20 mouse cellular contexts compared by ENCODE assay signal in the genomic region with DNA sequence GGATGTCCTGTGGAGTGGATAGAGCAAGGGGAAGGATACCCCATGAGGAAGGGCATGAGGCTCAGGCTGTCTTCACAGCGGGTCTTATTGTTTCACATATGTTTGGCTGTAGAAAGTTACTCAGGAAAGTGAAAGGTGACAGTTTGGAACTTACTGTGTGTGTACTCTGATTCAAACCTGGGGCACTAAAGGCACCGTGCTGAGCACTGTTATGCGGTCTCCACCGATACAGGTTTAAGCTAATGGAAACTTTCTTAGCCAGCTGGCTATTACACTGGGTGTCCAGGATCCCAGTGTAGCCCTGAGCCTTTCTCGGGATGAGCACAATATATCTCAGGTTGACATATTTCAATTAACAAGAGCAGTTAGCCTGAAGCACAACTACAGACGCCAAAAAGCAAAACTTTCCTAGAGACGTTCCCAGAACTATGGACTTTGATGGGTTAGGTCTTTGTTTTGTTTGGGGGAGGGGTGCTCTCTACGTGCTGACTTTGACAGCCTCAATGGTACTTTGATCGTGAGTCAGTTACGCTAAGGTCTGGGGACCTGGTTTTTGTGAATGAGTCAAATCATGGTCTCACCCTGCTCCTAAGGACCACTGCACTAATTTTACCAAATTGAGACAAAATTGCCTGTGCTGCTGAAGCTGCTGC. TPM values are rescaled to one million over a fixed set of nuclear protein-coding genes. Genes with fewer than 3 reads are reported as not detected.
A peak's percentile ranks its signal among the peaks of the same experiment; 100 is the strongest.
DNase-seq lines count a peak whose midpoint lies in the region; ATAC-seq and TF ChIP-seq lines count a peak whose summit lies in the region.
"Had no signal": no experiment of that assay in that cellular context is flagged by ENCODE, and none has a peak within 500 bp of the region (broad histone marks: within the 10 kb centered on the region; RNA-seq: fewer than 3 reads in every experiment).

No protein-coding gene starts in this region.

- H3K9ac ChIP-seq in liver, embryonic 11.5 days (ENCODE audit: low read depth, low read length) = no peak overlapping the region
- no peak overlapping the region for H3K9ac ChIP-seq in liver, embryonic 16.5 days (ENCODE audit: low read depth, low read length)
- H3K9ac ChIP-seq in forebrain, embryonic 12.5 days = no peak overlapping the region
- no peak overlapping the region for H3K9ac ChIP-seq in heart, embryonic 11.5 days (ENCODE audit: low read depth, low read length)
- H3K9ac ChIP-seq: embryonic facial prominence, embryonic 15.5 days; forebrain, embryonic 15.5 days; heart, embryonic 13.5 days; hindbrain, embryonic 15.5 days had no signal

- H3K4me1 ChIP-seq in kidney, adult 2 months (ENCODE audit: control insufficient read depth, insufficient read depth, low read length) = 0 out of 2 replicates have a peak, but pooled peaks cover 2% of the 10 kb centered on the region
- peaks cover 44% of the 10 kb centered on the region for H3K4me1 ChIP-seq in E14TG2a.4 (replicated peaks; ENCODE audit: low read depth, low read length)
- H3K4me1 ChIP-seq in liver, embryonic 11.5 days (replicated peaks; ENCODE audit: control insufficient read depth, insufficient read depth, low read length) = no peaks in the 10 kb centered on the region
- no peaks in the 10 kb centered on the region; the same call in none of the 2 replicates for H3K4me1 ChIP-seq in liver, embryonic 16.5 days (ENCODE audit: control insufficient read depth, low read depth, low read length)
- no peaks in the 10 kb centered on the region for H3K4me1 ChIP-seq in forebrain, embryonic 12.5 days
- no peaks in the 10 kb centered on the region for H3K4me1 ChIP-seq in heart, embryonic 11.5 days (ENCODE audit: control insufficient read depth, insufficient read depth, low read length)
- H3K4me1 ChIP-seq: embryonic facial prominence, embryonic 15.5 days; forebrain, embryonic 10.5 days; forebrain, embryonic 15.5 days; heart, embryonic 13.5 days; hindbrain, embryonic 15.5 days had no signal

- no peaks in the 10 kb centered on the region for H3K36me3 ChIP-seq in kidney, adult 2 months (ENCODE audit: control insufficient read depth, insufficient read depth, low read length)
- no peaks in the 10 kb centered on the region for H3K36me3 ChIP-seq in E14TG2a.4 (ENCODE audit: insufficient read depth, low read length)
- H3K36me3 ChIP-seq in liver, embryonic 11.5 days (ENCODE audit: control insufficient read depth, insufficient read depth, low read length) = no peaks in the 10 kb centered on the region
- no peaks in the 10 kb centered on the region; the same call in 1 of the 2 replicates for H3K36me3 ChIP-seq in liver, embryonic 16.5 days (ENCODE audit: control insufficient read depth, insufficient read depth)
- no peaks in the 10 kb centered on the region for H3K36me3 ChIP-seq in forebrain, embryonic 12.5 days (replicated peaks)
- H3K36me3 ChIP-seq in heart, embryonic 11.5 days (ENCODE audit: control insufficient read depth, insufficient read depth, low read length) = no peaks in the 10 kb centered on the region
- H3K36me3 ChIP-seq: embryonic facial prominence, embryonic 15.5 days; forebrain, embryonic 10.5 days; forebrain, embryonic 15.5 days; heart, embryonic 13.5 days; hindbrain, embryonic 15.5 days had no signal

- WGBS in kidney, adult 2 months = 42% methylated on average over 10 of the region's 10 CpGs
- 52% methylated on average over 10 of the region's 10 CpGs for WGBS in liver, embryonic 11.5 days
- 57% methylated on average over 10 of the region's 10 CpGs for WGBS in liver, embryonic 16.5 days (ENCODE audit: insufficient replicate concordance)
- 48% methylated on average over 10 of the region's 10 CpGs for WGBS in forebrain, embryonic 12.5 days
- 38% methylated on average over 10 of the region's 10 CpGs for WGBS in heart, embryonic 11.5 days (ENCODE audit: insufficient replicate concordance)

- H3K9me3 ChIP-seq in E14TG2a.4 (ENCODE audit: low read length) = no peaks in the 10 kb centered on the region
- no peaks in the 10 kb centered on the region for H3K9me3 ChIP-seq in liver, embryonic 11.5 days (ENCODE audit: control insufficient read depth, low read length)
- no peaks in the 10 kb centered on the region for H3K9me3 ChIP-seq in liver, embryonic 16.5 days (replicated peaks; ENCODE audit: control insufficient read depth, low read length)
- H3K9me3 ChIP-seq in forebrain, embryonic 12.5 days = no peaks in the 10 kb centered on the region
- H3K9me3 ChIP-seq in heart, embryonic 11.5 days (replicated peaks; ENCODE audit: control insufficient read depth, low read length) = no peaks in the 10 kb centered on the region
- H3K9me3 ChIP-seq: embryonic facial prominence, embryonic 15.5 days; forebrain, embryonic 15.5 days; heart, embryonic 13.5 days had no signal

- no peak overlapping the region for H3K4me3 ChIP-seq in kidney, adult 2 months (ENCODE audit: insufficient read depth, low read depth, low read length)
- H3K4me3 ChIP-seq in E14TG2a.4 (replicated peaks; ENCODE audit: low read length) = peak overlapping the region; percentile 23; the same call in 1 of the 2 replicates
- H3K4me3 ChIP-seq in liver, embryonic 11.5 days (ENCODE audit: low read depth, low read length) = no peak overlapping the region
- no peak overlapping the region for H3K4me3 ChIP-seq in liver, embryonic 16.5 days (ENCODE audit: low read depth, low read length)
- no peak overlapping the region for H3K4me3 ChIP-seq in forebrain, embryonic 12.5 days (replicated peaks)
- H3K4me3 ChIP-seq in heart, embryonic 11.5 days (ENCODE audit: low read depth, low read length) = no peak overlapping the region
- H3K4me3 ChIP-seq: embryonic facial prominence, embryonic 15.5 days; erythroblast, embryonic 14.5 days; forebrain, embryonic 10.5 days; forebrain, embryonic 15.5 days; heart, embryonic 13.5 days; hindbrain, embryonic 15.5 days had no signal

- no peak for TF ChIP-seq POLR2A in kidney, adult 2 months (IDR thresholded peaks at IDR 0.05; ENCODE audit: low read depth, low read length)

- H3K27ac ChIP-seq in kidney, adult 2 months (ENCODE audit: insufficient read depth, low read depth, low read length) = no peak overlapping the region
- no peak overlapping the region; the same call in 1 of the 2 replicates for H3K27ac ChIP-seq in liver, embryonic 11.5 days (ENCODE audit: low read depth, low read length)
- peak overlapping the region; percentile 69 for H3K27ac ChIP-seq in liver, embryonic 16.5 days (ENCODE audit: low read length)
- no peak overlapping the region for H3K27ac ChIP-seq in forebrain, embryonic 12.5 days
- no peak overlapping the region for H3K27ac ChIP-seq in heart, embryonic 11.5 days (ENCODE audit: low read depth, low read length)
- H3K27ac ChIP-seq: embryonic facial prominence, embryonic 15.5 days; forebrain, embryonic 10.5 days; forebrain, embryonic 15.5 days; heart, embryonic 13.5 days; hindbrain, embryonic 15.5 days had no signal

- ATAC-seq in liver, embryonic 11.5 days (replicated peaks; ENCODE audit: low FRiP score) = no peak
- peak; percentile 74 for ATAC-seq in liver, embryonic 16.5 days (ENCODE audit: low read depth)
- ATAC-seq in forebrain, embryonic 12.5 days (ENCODE audit: low FRiP score) = no peak
- no peak for ATAC-seq in heart, embryonic 11.5 days (replicated peaks; ENCODE audit: insufficient number of reproducible peaks, low FRiP score, low TSS enrichment)
- ATAC-seq: forebrain, embryonic 15.5 days had no signal

- no peak overlapping the region for H3K4me2 ChIP-seq in liver, embryonic 11.5 days
- H3K4me2 ChIP-seq in liver, embryonic 16.5 days (ENCODE audit: low read depth, low read length) = no peak overlapping the region
- no peak overlapping the region for H3K4me2 ChIP-seq in forebrain, embryonic 12.5 days
- H3K4me2 ChIP-seq in heart, embryonic 11.5 days = no peak overlapping the region
- H3K4me2 ChIP-seq: embryonic facial prominence, embryonic 15.5 days; forebrain, embryonic 15.5 days; heart, embryonic 13.5 days; hindbrain, embryonic 15.5 days had no signal

- no peak for TF ChIP-seq CTCF in kidney, adult 2 months (conservative IDR thresholded peaks at IDR 0.05; ENCODE audit: insufficient read depth, insufficient read length, low read depth, low read length)
- TF ChIP-seq CTCF in E14TG2a.4 (conservative IDR thresholded peaks at IDR 0.05; ENCODE audit: low read length) = no peak

- H3K27me3 ChIP-seq in kidney, adult 2 months (replicated peaks; ENCODE audit: control insufficient read depth, insufficient read depth, low read length) = no peaks in the 10 kb centered on the region
- no peaks in the 10 kb centered on the region; the same call in 1 of the 2 replicates for H3K27me3 ChIP-seq in E14TG2a.4 (ENCODE audit: insufficient read depth, low read length)
- no peaks in the 10 kb centered on the region for H3K27me3 ChIP-seq in liver, embryonic 11.5 days (replicated peaks; ENCODE audit: control insufficient read depth, insufficient read depth, low read length)
- no peaks in the 10 kb centered on the region for H3K27me3 ChIP-seq in liver, embryonic 16.5 days (ENCODE audit: control insufficient read depth, insufficient read depth, low read depth, low read length)
- no peaks in the 10 kb centered on the region for H3K27me3 ChIP-seq in forebrain, embryonic 12.5 days
- H3K27me3 ChIP-seq in heart, embryonic 11.5 days (ENCODE audit: control insufficient read depth, insufficient read depth, low read length) = no peaks in the 10 kb centered on the region
- H3K27me3 ChIP-seq: CH12.LX; embryonic facial prominence, embryonic 15.5 days; forebrain, embryonic 15.5 days; heart, embryonic 13.5 days; hindbrain, embryonic 15.5 days had no signal

- DNase-seq in kidney, adult 2 months = peak; percentile 64
- no peak for DNase-seq in kidney, postnatal 14 days
- peak; percentile 26 for DNase-seq in liver, embryonic 11.5 days (ENCODE audit: low spot score)
- DNase-seq: adrenal gland, adult 2 months; adrenal gland, postnatal 25 days; cerebellum, adult 2 months; cerebellum, postnatal 10 days; gastrocnemius, postnatal 10 days; heart, postnatal 36 days had no signal

RNA-seq across cellular contexts. Expression of a gene that starts 7.1 kb away (rescaled TPM):
- 14.2 and 14.3 TPM in 2 replicates for polyA plus RNA-seq in kidney, adult 2 months (2012; rRNA removed)
- polyA plus RNA-seq in liver, embryonic 11.5 days (2014; fragmentation: Nextera tagmentation; extraction: Ambion mirVana) = 4.1 and 4.4 TPM in 2 replicates
- 14.1 and 15.8 TPM in 2 replicates for polyA plus RNA-seq in liver, embryonic 16.5 days (2015; fragmentation: Nextera tagmentation; extraction: Ambion mirVana)
- polyA plus RNA-seq in forebrain, embryonic 12.5 days (2016; fragmentation: Nextera tagmentation; extraction: Ambion mirVana) = 0.10 TPM in 1 of 2 replicates, not detected in the other
- polyA plus RNA-seq in heart, embryonic 11.5 days (2014; fragmentation: Nextera tagmentation; extraction: Ambion mirVana) = 0.16 and 0.35 TPM in 2 replicates
- polyA plus RNA-seq: erythroblast, embryonic 14.5 days had no signal

RNA-seq across cellular contexts. Expression of a gene that starts 12.2 kb away (rescaled TPM):
- polyA plus RNA-seq in kidney, adult 2 months (2012; rRNA removed) = 24.8 and 26.5 TPM in 2 replicates
- polyA plus RNA-seq in liver, embryonic 11.5 days (2014; fragmentation: Nextera tagmentation; extraction: Ambion mirVana) = 2.8 and 2.9 TPM in 2 replicates
- 26.7 and 30.1 TPM in 2 replicates for polyA plus RNA-seq in liver, embryonic 16.5 days (2015; fragmentation: Nextera tagmentation; extraction: Ambion mirVana)
- 0.14 and 0.19 TPM in 2 replicates for polyA plus RNA-seq in forebrain, embryonic 12.5 days (2016; fragmentation: Nextera tagmentation; extraction: Ambion mirVana)
- polyA plus RNA-seq in heart, embryonic 11.5 days (2014; fragmentation: Nextera tagmentation; extraction: Ambion mirVana) = 0.09 and 0.21 TPM in 2 replicates

RNA-seq across cellular contexts. Expression of a gene that starts 35.4 kb away (rescaled TPM):
- 12.6 and 15.5 TPM in 2 replicates for polyA plus RNA-seq in kidney, adult 2 months (2012; rRNA removed)
- polyA plus RNA-seq in liver, embryonic 11.5 days (2014; fragmentation: Nextera tagmentation; extraction: Ambion mirVana) = 6.1 and 7.6 TPM in 2 replicates
- 4.9 and 5.1 TPM in 2 replicates for polyA plus RNA-seq in liver, embryonic 16.5 days (2015; fragmentation: Nextera tagmentation; extraction: Ambion mirVana)
- polyA plus RNA-seq in forebrain, embryonic 12.5 days (2016; fragmentation: Nextera tagmentation; extraction: Ambion mirVana) = 25.9 and 27.3 TPM in 2 replicates
- 1.6 and 1.8 TPM in 2 replicates for polyA plus RNA-seq in heart, embryonic 11.5 days (2014; fragmentation: Nextera tagmentation; extraction: Ambion mirVana)

RNA-seq across cellular contexts. Expression of a gene that starts 42.1 kb away (rescaled TPM):
- polyA plus RNA-seq in kidney, adult 2 months (2012; rRNA removed) = 34.0 and 38.1 TPM in 2 replicates
- polyA plus RNA-seq in liver, embryonic 11.5 days (2014; fragmentation: Nextera tagmentation; extraction: Ambion mirVana) = 12.0 and 12.7 TPM in 2 replicates
- polyA plus RNA-seq in liver, embryonic 16.5 days (2015; fragmentation: Nextera tagmentation; extraction: Ambion mirVana) = 75.8 and 79.9 TPM in 2 replicates
- 0.18 and 0.28 TPM in 2 replicates for polyA plus RNA-seq in forebrain, embryonic 12.5 days (2016; fragmentation: Nextera tagmentation; extraction: Ambion mirVana)
- polyA plus RNA-seq in heart, embryonic 11.5 days (2014; fragmentation: Nextera tagmentation; extraction: Ambion mirVana) = 0.26 TPM in 1 of 2 replicates, not detected in the other
- polyA plus RNA-seq: erythroblast, embryonic 14.5 days had no signal
